Mouse (Mus musculus): Measurements from ENCODE around the gene Dleu7.

- TF ChIP-seq ZNF384 (IDR thresholded peaks at IDR 0.05; ENCODE audit: low read depth, low read length) (no peak), CHD2 (IDR thresholded peaks at IDR 0.05; ENCODE audit: low read depth, low read length) (no peak), HCFC1 (IDR thresholded peaks at IDR 0.05; ENCODE audit: borderline replicate concordance, insufficient read depth, low read length) (no peak), MAFK (IDR thresholded peaks at IDR 0.05; ENCODE audit: insufficient read depth, low read depth, low read length) (no peak), ZC3H11A (IDR thresholded peaks at IDR 0.05; ENCODE audit: borderline replicate concordance, low read depth, low read length) (no peak)
These were observed 44.1 kb downstream of the Dleu7 start for GRCm38 (mm10) chr14:62248796-62249195.

Measured in ES-E14 (cell line).